Mouse (Mus musculus): Measurements from ENCODE around the gene Txndc15.

Gene Txndc15

GRCm38 (mm10) chr13:55730716-55731115 is 16.3 kb downstream of the Txndc15 start:
- no peak for DNase-seq (ENCODE audit: low read depth, low spot score)

- DNase-seq (ENCODE audit: low read depth, low spot score): peak; percentile 39
Measured at GRCm38 (mm10) chr13:55732121-55732520, 17.7 kb downstream of the Txndc15 start.

- DNase-seq (ENCODE audit: low read depth, low spot score): no peak
Measured at GRCm38 (mm10) chr13:55733628-55734502, 19.4 kb downstream of the Txndc15 start.

GRCm38 (mm10) chr13:55737885-55738284 is 23.4 kb downstream of the Txndc15 start:
- DNase-seq (ENCODE audit: low read depth, low spot score): no peak

GRCm38 (mm10) chr13:55742306-55742705 is 27.9 kb downstream of the Txndc15 start:
- DNase-seq (ENCODE audit: low read depth, low spot score): no peak

- DNase-seq (ENCODE audit: low read depth, low spot score): no peak
Measured at GRCm38 (mm10) chr13:55754380-55754779, 39.9 kb downstream of the Txndc15 start.

- no peak for DNase-seq (ENCODE audit: low read depth, low spot score)
Measured at GRCm38 (mm10) chr13:55756789-55757188, 42.3 kb downstream of the Txndc15 start.

GRCm38 (mm10) chr13:55757645-55758044 is 43.2 kb downstream of the Txndc15 start:
- peak; percentile 55 for DNase-seq (ENCODE audit: low read depth, low spot score)

GRCm38 (mm10) chr13:55760576-55760975 is 46.1 kb downstream of the Txndc15 start:
- no peak for DNase-seq (ENCODE audit: low read depth, low spot score)

GRCm38 (mm10) chr13:55761486-55761885 is 47.0 kb downstream of the Txndc15 start:
- no peak for DNase-seq (ENCODE audit: low read depth, low spot score)

GRCm38 (mm10) chr13:55774352-55774751 is 59.9 kb downstream of the Txndc15 start:
- DNase-seq (ENCODE audit: low read depth, low spot score): no peak

GRCm38 (mm10) chr13:55775056-55775455 is 60.6 kb downstream of the Txndc15 start:
- DNase-seq (ENCODE audit: low read depth, low spot score): no peak

Data from A20 (cell line).